Mouse (Mus musculus) megakaryocyte progenitor cell, adult 5-6 weeks (primary cell): ENCODE results near the gene Igf2bp1. TPM values are rescaled to one million over a fixed set of nuclear protein-coding genes. Genes with fewer than 3 reads are reported as not detected.
"Not testable (repeated sequence)": the region's sequence is repeated elsewhere in the genome, so short reads cannot be mapped to it uniquely, and the experiment has no call there.

Experiments
- ATAC-seq: replicated peaks from 2 replicates; pipeline ENCODE4 v1.8.0; 2016; ENCODE audit warnings: mild to moderate bottlenecking, moderate TSS enrichment, inconsistent platforms; ENCODE audit not compliant: poor library complexity
- total RNA-seq, 2 experiments: library from RNA; stranded (forward) in 1 of 2; stranded (reverse) in 1 of 2; fragments of 157-497, 149-512 nt in 1 of 2; fragments of 200-1000 nt in 1 of 2; gene quantifications; 2 replicates each; pipeline versions ENCODE4 v1.2.3 to v1.2.4; 2015 to 2017

The Igf2bp1 gene
- total RNA-seq, 2 experiments from 2014 or later, result not detected

DNA sequence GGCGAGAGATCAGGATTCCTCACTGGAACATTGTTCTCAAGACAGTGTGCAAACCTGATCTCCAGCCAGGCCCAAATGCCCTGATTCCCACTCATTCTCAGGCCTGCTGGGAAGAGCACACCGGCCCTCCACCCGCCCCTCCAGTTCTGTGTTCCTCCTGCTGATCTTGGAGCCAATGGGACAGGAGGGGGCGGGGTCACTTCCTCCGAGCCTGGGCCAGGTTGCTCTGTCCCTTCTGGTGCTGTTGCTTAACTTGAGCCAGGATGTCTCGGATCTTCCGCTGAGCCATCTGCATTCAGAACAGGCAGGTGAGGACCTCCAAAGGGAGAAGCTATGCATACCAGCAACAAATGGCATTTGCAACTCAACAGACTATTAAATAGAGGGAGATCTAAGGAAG lies 42.4 kb downstream of the Igf2bp1 start:
- no peak for ATAC-seq

DNA sequence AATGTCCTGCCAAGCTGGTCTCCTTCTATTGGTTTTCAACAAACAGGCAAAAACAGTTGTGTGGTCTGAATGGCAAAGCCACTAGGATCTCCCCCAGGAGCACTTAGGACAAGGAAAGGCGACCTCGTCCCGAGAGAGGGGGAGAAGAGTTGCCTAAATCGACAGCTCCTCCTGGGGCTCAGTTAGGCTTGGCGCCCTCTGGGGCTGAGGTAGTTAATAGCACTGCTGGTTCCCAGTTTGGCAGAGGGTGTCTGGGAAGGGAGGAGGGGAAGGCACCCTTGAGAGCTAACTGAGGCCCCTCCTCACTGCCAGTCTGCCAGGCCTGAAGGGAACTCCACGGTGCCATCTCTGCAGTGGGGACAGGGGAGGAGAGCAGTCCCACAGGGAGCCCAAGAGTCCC lies 46.6 kb downstream of the Igf2bp1 start:
- ATAC-seq, result peak; percentile 42; the same call in 1 of the 2 replicates

DNA sequence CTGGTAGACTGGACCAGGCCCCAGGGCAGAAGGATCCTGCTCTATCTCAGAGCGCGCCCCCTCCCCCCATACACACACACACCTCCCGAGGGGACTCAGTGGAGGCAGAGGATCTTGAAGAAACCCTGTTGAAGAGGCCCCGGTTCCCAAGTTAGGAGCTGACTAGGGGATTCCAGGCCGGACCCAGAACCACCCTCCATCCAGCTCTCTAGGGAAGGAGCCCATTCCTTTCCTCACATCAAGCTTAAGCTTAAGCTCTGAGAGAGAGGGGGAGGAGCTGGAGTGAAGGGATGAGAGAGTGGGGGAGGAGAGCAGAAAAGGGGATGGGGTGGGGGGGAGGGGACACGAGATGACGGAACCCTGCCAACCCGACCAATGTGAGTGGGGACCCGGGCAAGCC lies 47.5 kb downstream of the Igf2bp1 start:
- ATAC-seq, result no peak

DNA sequence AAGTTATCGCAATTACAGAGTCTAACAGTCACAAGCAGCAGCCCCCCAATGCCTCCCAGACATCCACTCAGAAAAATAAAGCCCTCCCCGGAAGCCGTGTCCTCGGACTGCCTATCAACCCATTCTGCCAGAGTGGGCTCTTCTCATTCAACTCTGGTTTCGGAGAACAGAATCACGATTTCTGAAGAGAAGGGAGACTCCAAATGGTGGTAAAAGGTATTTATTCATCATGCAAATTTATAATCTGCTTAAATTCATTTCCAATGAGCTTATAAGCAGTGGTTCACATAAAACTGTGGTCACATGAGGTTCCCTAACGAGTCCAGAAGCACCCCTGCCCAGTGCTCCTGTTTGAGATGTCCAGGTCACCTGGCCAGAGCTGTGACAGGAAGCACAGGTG lies 48.3 kb downstream of the Igf2bp1 start:
- ATAC-seq, result no peak

DNA sequence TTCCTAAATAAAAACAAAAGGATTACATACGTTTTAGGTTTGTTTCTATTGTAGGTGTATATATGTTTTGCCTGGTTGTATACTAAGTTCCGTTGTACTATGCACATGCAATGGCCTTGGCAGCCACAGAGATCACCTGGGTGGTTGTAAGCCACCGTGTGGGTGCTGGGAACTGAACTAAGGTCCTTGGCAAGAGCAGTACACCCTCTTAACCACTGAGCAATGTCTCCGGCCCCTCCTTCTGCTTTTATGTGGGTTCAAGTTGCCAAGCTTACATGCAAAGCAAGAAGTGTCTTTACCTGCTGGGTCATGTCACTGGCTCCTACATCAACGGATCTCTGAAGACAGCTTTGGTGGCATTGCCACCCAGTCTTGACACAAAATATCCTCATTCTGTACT lies 52.4 kb downstream of the Igf2bp1 start:
- no peak for ATAC-seq

DNA sequence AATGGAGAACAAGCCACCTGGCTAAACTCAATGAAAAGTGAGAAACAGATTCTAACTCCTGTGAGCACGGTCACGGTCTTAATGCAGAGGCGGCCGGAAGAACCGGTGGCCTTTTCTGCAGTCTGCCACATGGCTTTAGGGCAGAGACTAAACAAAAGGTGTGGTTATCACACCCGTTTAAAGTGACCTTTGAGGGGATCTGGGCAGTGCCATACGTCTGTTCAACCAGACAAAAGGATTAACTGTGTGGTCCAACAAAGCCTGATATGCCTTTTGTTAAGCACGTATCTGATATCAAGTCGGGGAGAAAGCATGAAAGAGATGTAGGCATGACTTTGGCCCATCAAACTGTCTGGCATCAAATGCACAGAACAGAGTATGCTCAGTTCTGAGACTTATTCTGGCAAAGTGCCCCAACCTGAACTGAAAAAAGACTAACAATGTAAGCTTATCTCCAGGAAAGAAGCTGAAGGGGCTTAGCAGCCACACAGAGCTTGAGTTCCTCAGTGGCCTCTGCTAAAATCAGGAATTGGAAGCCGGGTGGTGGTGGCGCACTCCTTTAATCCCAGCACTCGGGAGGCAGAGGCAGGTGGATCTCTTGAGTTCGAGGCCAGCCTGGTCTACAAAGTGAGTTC lies 59.8 kb downstream of the Igf2bp1 start:
- ATAC-seq, result no peak

DNA sequence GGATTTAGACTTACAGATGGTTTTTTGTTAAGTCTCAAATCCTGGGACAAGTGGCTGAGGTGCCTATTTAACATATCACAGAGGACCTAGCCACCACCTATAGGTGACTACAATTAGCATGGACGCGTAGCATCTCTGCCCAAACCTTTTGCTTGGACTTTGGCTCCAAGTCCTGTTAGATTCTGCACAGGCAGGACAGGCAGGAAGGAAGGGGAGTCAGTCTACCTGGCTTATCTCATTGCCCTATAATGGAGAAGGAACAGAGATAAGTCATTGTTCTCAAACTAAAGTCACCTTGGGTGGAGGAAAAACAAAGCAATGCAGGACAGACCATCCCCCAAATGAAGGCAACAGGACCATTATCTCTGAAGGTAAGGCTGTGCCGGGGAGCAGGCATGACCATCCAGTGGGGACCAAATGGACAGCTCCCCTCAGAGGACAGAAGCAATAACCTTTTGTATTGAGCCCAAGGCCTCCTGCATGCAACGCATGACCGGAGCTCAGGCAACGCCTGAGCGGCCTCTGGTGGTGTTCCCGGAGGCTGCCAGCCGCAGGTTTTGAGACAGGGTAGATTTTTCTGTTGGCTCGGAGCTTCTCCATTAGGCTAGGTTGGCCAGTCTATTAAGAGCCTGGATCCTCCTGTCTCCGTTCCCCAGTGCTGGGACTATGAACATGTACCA lies 65.8 kb downstream of the Igf2bp1 start:
- ATAC-seq, result 0 out of 2 replicates have a peak, but pooled peaks have one; percentile 23

DNA sequence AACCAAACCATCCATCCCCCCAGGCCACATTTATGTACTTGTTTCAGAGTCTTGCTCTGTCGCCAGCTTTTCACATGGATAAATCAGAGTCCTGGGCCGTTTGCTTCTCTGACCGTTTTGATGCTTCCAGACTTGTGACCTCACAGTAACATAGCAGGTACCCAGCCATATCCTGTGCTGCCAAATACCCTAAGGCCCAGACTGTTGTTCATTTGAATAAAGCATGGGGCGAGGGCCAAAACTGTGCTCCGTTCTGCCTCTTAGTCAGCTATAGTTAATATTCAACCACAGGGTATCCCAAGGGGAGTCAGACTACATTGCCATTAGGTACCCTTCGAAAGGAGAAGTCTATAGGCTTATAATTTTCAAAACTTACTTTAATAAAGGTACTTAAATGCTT lies 69.3 kb downstream of the Igf2bp1 start:
- ATAC-seq, result no peak

DNA sequence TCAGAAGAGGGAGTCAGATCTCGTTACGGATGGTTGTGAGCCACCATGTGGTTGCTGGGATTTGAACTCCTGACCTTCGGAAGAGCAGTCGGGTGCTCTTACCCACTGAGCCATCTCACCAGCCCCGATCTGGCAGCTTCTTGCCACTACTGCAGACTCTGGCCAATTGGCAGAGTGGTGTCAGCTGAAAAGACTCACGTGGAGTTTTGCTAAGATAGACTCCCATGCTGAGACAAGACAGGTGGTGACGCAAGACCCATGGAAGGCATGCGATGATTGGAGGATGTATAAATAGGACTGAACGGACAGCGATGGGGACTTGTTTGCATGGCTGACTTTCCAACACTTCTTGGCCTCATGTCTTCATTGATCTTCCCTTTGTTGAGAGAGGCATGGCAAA lies 73.6 kb downstream of the Igf2bp1 start:
- ATAC-seq, result not testable (repeated sequence)

DNA sequence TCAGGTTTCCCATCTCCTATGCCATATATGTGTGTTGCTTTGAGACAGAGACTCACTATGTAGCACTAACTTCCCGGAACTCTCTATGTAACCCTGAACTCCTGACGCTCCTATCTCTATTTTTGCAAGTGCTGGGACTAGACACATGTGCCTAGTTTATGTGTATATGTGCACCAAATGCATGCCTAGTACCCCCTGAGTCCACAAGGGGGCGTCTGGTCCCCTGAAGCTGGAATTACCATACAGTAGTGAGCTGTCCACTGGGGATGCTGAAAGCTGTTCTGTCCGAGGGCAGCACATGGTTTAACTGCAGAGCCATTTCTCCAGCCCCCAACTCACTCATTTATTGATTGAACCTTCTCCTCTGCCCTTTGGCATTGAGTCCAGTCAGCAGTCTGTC lies 79.3 kb downstream of the Igf2bp1 start:
- ATAC-seq, result no peak

DNA sequence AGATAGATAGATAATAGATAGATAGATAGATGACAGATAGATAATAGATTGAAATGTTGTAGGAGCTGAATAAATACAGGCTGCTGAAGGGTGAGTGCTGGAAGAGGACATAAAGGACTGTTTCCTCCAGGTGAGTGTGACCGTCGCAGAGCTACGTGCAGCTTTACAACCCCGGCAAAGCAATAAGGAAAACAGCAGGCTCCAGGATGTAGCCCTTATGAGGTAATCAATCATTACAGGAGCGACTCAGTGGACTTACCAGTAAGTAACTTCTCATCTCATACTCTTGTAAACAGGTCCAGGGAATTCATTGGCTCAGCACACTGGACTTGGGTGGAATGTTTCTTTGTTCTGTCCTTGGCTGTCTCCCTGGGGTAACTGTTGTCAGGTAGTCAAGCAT lies 79.8 kb downstream of the Igf2bp1 start:
- ATAC-seq, result no peak

DNA sequence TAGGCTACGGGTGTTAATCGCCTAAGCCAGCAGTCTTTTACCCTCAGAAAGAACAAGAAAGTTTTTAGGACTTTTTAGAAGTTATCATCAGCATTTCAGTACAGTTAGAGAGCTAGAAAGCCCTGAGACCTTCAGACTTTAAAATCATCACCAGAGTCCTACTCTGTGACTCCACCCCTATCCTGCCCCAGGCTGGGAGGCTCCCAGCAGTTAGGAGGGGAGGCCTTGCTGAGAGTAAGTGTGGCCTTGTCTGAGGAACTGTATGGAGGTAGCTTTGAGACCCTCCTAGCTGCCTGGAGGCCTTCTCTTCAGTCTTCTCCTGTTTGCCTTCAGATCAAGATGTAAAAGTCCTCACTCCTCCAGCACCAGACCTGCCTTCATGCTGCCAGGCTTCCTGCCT lies 81.5 kb downstream of the Igf2bp1 start:
- no peak for ATAC-seq

DNA sequence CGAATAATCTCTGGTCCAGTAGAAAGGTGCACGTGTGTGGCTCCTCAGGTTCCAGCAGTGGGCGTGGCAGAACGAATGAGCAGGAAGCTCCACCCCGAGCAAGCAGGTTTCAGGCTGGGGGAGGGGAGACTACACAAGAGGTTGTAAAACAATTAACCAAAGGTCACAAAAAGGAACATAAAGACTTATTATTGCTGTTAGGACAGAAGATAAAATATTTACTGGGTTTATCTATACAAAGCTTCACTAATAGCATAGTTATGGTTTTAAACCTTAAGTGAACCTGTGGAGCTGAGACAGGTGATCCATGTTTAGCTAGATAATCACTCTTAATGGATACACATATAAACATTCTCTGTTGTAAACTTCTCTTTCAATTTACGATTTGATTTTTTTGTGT lies 82.3 kb downstream of the Igf2bp1 start:
- not testable (repeated sequence) for ATAC-seq

DNA sequence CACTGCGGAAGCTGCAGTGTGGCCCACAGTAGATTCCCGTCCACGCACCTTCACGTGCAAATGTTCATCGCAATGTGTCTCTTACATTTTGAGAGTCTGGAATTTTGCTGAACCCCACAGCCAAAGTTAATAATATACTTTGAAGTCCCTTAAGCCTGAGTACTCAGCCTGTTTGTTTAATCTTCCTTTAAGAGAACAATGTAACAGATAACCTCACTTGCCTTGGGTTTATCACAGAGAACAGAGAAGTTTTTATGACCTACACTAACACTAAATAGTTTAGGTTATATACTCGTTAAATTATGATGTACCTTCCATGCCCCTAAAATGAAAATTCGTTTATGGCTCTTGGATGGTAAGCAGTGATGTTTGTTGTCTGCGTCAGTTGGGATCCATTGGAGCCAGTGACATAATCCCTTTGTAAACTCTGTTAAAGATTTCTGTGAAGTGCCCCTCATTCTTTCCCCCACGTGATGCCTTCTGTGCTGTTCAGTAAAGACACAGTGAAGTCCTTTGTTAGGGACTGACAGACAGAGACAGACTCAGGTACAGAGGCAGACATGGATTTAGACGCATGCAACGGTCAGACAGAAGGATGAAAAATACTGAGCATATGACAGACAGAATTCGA lies 83.6 kb downstream of the Igf2bp1 start:
- no peak for ATAC-seq

DNA sequence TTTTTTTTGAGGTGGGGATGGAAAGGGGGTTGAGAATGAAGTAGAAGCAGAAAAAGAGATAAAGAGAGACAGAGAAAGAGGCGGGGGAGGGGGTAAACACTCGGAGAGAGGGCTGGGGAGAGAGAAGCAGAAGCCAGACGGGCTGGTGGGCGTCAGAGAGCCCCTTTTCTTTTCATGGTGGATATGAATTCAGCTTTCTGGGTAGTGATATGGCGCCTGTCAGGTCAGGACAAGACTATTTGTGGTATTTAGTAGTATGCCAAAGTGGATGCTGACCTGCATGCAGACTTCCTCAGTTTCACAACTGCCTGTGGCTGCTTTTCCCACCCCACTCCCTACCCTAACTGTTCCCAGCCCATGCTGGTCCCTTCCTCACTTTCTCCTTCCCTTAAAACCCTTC lies 89.3 kb downstream of the Igf2bp1 start:
- ATAC-seq, result no peak

DNA sequence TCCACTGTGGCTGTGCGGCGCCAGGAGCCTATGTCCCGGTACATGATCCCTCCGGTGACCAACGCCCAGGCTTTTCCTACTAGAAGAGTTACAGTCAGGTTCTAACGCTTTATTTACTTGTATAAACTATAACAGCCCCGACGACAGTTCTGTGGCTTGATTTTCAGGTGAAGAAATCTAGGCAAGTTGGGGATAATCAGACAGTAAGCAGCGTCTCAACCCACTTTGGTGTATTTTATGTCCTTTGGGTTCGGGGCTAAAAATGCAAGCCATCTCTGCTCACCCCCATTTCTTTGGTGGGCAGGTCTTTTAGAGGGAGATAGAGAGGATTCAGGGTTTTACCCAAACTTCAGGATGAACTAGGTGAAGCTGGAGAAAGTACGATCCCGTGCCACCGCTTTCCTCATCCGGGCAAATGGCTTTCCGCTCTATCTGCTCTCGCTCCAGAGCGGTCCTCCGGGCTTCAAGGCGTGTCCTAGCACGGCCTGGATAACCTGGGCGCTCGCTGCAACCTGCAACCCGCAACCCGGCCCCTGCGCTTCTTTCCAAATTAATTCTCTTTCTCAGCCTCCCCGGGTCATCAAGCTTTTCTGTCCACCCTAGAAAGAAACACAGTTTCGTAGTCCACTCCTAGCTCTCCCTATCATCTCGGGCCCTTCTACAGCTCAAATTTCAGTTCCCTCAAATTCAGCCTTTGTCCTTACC lies 90.6 kb downstream of the Igf2bp1 start:
- no peak for ATAC-seq

DNA sequence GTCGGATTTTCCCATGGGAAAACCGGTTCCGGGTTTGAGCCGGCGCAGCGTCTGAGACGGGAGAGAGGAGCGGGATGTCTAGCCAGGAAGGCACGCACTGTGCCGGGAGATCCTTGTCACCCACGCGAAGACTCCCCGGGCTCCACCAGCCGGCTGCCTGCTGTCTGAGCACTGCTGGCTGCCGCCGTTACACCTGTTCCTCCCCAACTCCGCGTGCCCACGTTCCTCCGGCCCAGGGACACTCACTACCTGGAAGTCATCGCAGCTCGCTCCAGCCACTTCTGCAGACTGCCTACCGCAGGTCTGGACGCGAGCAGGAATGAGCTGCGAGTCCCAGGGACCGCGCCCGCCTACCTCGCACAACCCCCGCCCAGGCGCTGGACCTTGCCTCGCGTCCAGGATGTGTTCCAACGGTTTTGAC lies 91.2 kb downstream of the Igf2bp1 start, which contains the start of gene B4galnt2:
B4galnt2 (minus strand) TSS at position 321 of the 421 bp plus-strand sequence.
- ATAC-seq, result no peak

DNA sequence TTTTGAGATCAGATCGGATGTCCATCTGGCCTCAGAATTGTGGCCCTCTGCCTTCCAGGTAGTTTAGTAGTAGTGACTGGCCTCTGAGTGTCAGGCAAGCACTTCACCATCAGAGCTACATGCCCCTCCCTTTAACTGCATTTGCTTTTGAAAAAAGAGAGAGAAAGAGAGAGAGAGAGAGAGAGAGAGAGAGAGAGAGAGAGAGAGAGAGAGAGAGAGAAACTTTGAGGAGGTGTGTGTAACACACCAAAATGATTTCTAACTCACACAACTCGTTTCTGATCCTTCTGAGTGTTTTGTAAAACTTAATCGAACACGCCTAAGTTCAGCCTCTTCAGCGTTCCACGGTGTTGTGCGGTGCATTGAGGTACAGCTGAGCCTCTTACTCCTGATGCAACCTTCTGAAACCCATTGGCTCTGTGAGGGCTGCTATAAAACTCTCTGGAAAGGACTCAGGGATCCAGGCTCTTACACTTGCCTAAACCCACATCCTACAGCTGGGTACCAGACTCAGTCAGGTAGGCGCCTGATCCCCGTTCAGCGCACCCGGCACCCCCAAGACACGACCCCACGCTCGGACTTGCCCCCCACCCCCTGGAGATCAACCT lies 91.7 kb downstream of the Igf2bp1 start:
- ATAC-seq, result no peak

DNA sequence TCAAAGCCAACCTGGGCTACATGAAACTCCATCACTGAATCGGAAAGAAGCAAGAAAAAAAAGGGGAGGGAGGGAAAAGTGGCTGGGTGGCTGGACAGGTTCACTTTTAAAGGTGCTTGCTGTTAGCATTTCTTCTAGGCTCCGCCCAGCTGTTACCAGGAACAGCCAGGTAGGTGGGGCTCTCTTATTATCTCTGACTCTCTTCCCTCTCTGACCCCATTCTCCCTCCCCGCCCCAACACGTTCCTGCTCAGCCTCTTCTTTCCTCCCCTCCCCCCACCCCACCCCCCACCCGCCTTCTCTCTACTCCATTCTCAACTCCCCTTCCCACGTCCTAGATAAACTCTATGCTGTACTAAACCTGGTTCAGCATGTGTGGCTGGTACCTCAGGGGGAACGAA lies 94.2 kb downstream of the Igf2bp1 start:
- no peak for ATAC-seq

DNA sequence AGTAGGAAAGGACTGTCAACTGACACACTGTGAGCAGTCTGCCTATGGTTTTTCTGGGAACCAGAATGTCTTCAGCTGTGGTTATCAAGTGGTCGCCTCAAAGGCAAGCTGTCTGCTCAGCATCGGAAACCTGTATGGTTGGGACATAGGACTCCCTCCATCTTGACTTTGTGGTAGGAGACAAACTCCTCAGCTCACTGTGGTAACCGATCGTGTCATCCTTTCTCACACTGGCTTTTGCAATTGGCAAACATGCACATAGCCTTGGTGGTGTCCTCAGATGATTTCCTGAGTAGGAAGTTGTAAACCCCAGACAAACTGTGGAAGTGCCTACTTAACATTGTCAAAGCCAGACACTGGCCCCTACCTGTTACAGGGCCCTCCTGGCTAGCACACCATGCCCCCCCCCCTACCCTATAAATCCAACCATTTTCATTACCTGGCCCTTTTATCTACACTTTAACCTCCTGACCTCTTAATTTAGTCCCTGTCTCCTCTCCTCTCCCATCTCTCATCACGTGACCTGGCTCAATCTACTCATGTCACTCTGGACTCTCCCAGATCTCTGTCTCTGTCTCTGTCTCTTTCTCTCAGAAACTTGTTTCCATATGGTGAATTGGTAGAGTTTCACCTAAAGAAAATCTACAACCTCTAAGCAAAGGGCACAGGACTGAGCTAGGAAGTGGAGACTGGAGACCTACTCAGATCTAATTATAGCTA lies 97.8 kb downstream of the Igf2bp1 start:
- peak; percentile 97 for ATAC-seq
